Mouse (Mus musculus) kidney, postnatal 4 days (tissue): ENCODE measurements around the gene Wdr62.

Source experiments
- DNase-seq, 2 experiments: peaks; one replicate each; pipeline ENCODE4 v3.0.0; 2021; ENCODE audit warnings: mixed read lengths in 2 of 2

Wdr62 gene

DNA sequence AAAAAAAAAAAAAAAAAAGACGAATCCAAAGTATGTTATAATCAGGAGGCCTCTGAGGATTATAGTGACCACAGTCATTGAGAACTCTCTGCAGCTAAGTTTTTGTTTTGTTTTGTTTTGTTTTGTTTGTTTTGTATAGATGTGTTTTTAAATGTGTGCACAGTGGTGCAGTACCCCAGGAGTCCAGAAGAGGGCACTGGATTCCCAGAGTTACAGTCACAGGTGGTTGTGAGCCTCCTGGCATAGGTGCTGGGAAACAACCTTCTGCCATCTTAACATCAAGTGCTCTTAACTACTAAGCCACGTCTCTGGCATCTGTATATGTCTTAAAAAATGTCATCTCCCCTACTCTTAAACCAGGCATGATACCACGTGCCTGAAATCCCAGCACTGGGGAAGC lies 20.7 kb upstream of the Wdr62 start:
- peak; percentile 43 to 49 for DNase-seq

- no peak for DNase-seq
Measured at GRCm38 (mm10) chr7:30297266-30297665, 17.0 kb upstream of the Wdr62 start.

GRCm38 (mm10) chr7:30296816-30297215 lies 16.6 kb upstream of the Wdr62 start:
- no peak for DNase-seq

- DNase-seq: peak; percentile 57 to 70
Measured at GRCm38 (mm10) chr7:30295103-30295502, 14.9 kb upstream of the Wdr62 start.

- DNase-seq: no peak
Measured at GRCm38 (mm10) chr7:30294296-30294695, 14.1 kb upstream of the Wdr62 start.

- no peak for DNase-seq
Measured at GRCm38 (mm10) chr7:30293795-30294194, 13.6 kb upstream of the Wdr62 start.

- DNase-seq: peak; percentile 90 to 91
Measured at GRCm38 (mm10) chr7:30291215-30292131, 11.3 kb upstream of the Wdr62 start, which contains the start of gene Clip3. TSS of gene Clip3 (plus strand) at chr7:30291728.

DNA sequence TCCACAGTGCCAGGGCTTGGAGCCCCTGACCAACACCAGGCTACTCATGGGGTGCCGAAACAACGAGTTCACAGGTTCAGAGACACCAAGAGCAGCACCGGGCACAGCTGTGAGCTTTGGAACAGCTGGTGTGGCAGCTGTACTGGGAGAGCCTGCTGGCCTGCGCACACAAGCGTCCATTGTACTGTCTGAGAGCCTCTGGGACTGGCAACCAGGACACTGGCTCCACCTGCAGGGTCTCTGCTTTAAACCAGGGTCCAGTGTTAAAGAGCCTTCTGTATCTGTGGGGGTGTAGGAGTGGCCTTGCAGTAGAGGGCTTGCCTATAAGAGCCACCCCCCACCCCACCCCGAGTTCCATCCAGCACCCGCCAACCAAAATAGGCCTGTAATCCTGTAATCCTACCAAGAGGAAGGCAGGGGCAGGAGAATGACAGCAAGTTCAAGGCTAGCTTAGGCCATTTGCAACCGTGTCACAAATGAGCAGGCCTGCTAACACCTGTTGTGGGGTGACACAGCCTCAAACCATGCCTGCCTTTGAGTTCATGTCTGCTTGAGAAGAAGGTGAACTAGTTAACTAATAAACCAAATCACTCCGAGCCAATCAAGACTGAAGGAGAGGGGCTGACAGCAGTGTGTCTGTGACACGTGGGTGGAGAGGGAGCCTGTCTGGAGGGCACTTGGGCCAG lies 9.6 kb upstream of the Wdr62 start:
- DNase-seq: peak; percentile 21 to 41

DNA sequence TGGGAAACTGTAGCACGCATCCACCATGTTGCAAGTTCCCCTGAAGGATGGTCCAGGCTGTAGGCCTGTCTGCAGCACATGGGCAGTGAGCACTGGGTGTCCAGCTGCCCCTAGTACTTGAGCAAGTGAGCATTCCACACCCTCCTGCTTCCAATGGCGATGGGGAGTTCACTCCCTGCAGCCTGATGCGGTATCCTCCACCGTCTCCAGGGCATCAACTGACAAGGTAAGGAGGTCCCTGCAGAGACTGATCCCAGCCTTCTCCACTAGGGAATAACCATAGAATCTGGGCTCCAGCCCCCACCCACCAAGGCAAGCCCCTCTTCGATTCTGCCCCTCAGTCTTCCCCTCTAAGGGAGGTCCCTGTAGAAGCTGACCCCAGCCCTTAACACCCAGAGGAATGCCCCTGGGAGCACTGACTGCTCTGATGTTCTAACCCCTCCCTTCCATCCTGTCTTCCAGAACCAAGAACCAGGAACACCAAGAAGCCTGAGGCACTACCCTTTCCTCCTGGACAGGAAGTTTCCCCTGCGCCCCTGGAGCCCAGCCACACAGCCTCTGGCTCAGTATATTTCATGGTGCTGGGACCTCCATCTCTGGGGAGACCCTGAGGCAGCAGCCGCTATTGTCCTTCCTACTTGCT lies 9.0 kb upstream of the Wdr62 start:
- DNase-seq: no peak

- no peak for DNase-seq
Measured at GRCm38 (mm10) chr7:30288046-30288445, 7.8 kb upstream of the Wdr62 start.

DNA sequence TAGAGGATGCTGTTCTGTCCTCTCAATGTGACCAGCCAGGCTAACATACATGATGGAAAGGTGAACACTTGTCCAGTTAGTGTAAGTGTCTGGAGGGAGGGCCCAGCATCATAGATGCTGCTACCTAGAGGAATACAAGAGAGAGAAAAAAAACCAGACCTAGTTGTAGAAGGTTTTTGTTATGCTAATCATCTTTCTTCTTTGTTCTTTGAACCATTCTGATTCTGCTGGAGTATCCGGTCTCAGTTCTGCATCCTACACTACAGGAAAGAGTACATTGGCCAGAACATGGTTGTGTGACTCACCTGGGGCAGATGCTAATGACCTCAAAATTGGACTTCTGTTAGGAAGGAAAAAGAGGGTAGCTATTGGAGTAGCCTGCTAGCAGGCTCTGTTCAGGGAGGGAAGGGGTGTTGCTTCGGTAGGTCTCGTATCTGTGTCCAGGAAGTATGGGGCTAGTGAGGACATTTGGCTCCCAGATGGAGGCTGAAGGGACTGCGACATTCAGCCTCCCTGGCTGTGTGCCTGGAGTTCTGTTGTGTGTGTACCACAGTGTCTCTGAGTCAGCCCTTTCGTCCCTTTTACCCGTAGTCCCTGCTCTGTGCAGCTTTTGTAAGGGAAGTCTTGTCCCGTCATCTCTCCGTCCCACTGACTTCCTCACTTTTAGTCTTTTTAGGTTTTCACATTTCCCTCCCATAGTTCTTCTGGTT lies 6.6 kb upstream of the Wdr62 start:
- peak in 1 of 2 experiments; percentile 30 for DNase-seq

- no peak for DNase-seq
Measured at GRCm38 (mm10) chr7:30282740-30283139, 2.5 kb upstream of the Wdr62 start.

- DNase-seq: no peak
Measured at GRCm38 (mm10) chr7:30281522-30281921, 1.3 kb upstream of the Wdr62 start.

DNA sequence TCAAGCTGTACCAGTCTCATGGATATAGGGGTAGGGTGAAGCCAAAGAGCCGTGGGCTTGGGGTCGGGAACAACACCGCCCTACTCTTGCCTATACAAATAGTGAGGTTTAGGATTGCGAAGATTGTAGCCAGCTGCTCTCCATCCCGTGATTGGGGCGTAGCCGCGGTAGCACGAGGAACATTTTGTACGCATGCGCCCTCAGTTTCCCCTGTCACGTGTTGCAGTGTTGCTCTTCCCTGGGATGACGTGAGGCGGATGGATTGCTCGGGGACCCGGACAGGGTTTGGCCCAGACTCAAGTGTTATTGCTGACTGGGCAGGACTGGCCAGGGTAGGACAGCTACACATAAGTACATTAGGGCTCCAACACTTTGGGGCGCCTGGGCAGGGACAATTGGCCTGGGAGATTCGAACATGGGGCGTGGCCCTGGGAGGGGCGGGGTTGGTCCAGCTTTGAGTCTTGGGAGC lies 485 bp upstream of the Wdr62 start:
- peak; percentile 87 to 93 for DNase-seq

DNA sequence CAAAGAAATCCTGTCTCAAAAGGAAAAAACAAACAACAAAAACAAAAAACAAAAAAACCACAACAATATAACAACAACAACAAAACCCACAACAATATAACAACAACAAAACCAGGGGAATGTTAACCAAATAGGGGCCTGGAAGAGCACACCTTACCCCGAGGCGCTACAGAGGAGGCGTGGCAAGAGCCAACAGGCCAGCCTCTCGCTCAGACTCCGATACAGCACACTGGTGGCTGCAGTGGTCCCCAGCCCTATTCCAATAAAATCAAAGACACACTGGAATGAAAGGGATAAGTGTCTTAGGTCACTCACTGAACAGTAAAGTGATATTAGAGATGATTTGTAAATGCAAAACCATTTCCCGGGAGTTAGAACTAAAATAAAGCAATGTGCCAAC lies 683 bp downstream of the Wdr62 start:
- DNase-seq: peak in 1 of 2 experiments; percentile 27

DNA sequence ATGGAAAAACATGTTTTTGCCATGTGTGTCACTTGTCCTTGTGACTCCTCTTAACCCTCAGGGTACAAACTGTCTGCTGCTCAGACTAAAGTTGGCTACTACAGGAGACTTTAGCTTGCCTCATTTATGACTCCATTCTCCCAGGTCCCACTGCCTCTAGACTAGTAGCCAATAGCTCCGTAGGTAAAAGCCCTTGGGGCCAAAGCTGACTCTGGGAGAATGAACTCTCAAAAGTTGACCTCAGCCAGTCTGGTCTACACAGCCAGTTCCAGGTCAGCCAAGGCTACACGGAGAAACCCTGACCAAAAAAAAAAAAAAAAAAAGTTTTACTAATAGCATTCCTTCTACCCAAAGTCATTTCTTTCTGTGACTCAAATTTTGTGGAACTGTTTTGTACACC lies 1.3 kb downstream of the Wdr62 start:
- DNase-seq: no peak

GRCm38 (mm10) chr7:30274383-30274782 lies 5.8 kb downstream of the Wdr62 start:
- DNase-seq: no peak

DNA sequence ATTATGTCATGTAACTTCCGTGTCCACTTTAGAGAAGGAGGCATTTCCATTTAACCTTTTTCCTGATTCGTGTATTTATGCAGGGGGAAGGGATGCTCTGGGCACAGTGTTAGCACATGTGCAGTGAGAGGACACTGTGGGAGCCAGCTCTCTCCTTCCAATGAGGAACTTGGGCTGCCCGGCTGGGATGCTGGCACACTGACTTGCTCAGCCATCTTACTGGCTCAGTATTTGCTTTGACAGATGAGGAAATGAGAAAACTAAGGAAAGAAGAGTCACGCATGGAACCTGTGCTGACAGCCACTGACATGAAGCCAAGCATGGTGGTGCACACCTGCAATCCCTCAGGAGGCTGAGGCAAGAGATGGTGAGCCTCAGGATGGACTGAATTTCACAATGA lies 10.6 kb downstream of the Wdr62 start:
- DNase-seq: no peak

GRCm38 (mm10) chr7:30266780-30267179 lies 13.4 kb downstream of the Wdr62 start:
- DNase-seq: no peak

DNA sequence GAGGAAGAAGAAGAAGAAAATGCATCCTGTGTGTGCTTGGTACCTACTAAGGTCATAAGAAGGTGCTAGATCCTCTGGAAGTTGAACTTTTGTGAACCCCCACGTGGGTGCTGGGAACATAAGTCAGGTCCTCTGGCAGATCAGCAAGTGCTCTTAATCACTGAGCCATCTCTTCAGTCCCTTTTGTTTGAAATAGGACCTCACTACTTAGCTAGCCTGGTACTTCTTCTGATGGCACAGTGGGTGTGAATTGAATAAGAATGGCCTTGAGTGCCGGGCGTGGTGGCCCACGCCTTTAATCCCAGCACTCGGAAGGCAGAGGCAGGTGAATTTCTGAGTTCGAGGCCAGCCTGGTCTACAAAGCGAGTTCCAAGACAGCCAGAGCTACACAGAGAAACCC lies 14.3 kb downstream of the Wdr62 start:
- no peak for DNase-seq

- no peak for DNase-seq
Measured at GRCm38 (mm10) chr7:30265531-30265930, 14.7 kb downstream of the Wdr62 start.

DNA sequence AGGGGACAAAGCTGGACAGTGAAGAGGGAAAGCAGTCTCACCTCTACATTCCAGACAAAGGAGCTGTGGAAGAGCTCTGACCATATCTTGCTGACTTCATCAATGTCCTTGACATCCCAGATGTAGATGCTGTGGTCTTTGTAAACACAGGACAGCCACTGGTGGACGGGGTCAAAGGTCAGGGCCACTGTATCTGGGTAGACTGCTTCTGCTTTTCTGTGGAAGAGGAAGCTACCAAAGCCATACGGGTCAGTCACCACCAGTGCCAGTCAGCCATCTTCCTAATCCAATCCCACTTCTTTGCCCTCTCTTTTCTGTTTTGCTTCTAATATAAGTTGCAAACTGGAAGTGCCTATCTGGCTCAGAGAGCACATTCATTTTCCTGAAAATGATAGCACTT lies 15.2 kb downstream of the Wdr62 start:
- DNase-seq: no peak
